Mouse (Mus musculus) c-Kit-positive CD71-positive TER-119-positive erythroid progenitor cells, embryonic 14.5 days (primary cell): ENCODE measurements around the gene Gm7735.
"Not testable (repeated sequence)": the region's sequence is repeated elsewhere in the genome, so short reads cannot be mapped to it uniquely, and the experiment has no call there.

Experiments
- DNase-seq: peaks from one replicate; pipeline ENCODE4 v3.0.0-alpha.2; 2013; ENCODE audit warnings: low spot score

The Gm7735 gene

DNA sequence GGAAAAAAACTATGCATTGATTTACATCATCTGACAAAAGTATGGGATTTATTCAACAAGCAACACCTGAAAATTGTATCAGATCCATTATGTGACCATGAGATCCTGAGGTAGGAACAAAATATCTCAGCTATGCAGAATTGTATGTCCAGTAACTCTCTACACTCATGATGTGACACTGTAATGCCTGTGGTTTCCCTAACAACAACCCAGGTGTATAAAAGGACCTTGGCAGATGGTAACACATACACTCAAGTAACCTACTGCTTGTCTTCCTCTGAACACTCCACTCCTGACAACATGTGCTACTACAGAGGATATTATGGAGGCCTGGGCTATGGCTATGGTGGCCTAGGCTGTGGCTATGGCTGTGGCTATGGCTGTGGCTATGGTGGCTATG, at the start of gene Gm7735:
Gm7735 (plus strand) TSS at position 301 of the 400 bp plus-strand sequence.
- not testable (repeated sequence) for DNase-seq

DNA sequence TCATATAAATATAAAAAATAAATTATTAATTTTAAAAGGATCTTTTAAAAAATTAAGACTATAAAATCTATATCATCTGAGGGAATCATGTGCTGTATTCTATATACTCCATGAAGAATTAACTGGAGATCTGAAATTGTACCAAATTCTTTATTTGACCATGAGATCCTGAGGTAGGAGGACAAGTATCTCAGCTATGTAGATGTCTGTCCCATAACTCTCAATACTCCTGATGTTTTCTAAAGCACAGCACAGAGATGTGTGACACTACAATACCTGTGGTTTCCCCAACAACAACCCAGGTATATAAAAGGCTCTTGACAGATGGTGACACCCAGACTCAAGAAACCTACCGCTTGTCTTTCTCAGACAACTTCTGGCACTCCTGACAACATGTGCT, 28.7 kb upstream of the Gm7735 start, which contains the start of gene Gm6358:
Gm6358 (plus strand) TSS at position 301 of the 400 bp plus-strand sequence.
- no peak for DNase-seq

DNA sequence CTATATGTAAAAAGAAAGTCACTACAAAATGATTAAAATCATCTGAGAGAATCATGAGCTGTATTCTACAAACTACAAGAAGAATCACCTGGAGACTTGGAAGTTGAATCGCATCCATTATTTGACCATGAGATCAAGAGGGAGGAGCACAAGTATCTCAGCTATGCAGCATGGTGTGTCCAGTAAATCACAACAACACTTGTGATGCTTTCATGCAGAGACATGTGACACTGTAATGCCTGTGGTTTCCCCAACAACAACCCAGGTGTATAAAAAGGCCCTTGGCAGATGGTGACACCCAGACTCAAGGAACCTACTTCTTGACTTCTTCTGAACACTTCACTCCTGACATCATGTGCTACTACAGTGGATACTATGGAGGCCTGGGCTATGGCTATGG, 18.5 kb upstream of the Gm7735 start, which contains the start of gene Gm10061:
Gm10061 (plus strand) TSS at position 301 of the 400 bp plus-strand sequence.
- no peak for DNase-seq

DNA sequence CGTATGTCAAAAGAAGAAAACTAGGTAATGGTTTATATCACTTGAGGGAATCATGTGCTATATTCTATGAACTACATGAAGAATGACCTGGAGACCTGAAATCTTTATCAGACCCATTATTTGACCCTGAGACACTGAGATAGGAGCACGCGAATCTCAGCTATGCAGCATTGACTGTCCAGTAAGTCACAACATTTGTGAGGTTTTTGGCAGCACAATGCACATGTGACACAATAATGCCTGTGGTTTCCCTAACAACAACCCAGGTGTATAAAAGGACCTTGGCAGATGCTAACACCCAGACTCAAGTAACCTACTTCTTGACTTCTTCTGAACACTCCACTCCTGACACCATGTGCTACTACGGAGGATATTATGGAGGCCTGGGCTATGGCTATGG, 11.6 kb upstream of the Gm7735 start, which contains the start of gene Gm9789:
Gm9789 (plus strand) TSS at position 301 of the 400 bp plus-strand sequence.
- no peak for DNase-seq

GRCm38 (mm10) chr16:89174435-89174834, 5.1 kb downstream of the Gm7735 start, which contains the start of gene 1110057P08Rik:
Gene 1110057P08Rik, plus strand, starts transcription at chr16:89174735.
- DNase-seq: no peak

DNA sequence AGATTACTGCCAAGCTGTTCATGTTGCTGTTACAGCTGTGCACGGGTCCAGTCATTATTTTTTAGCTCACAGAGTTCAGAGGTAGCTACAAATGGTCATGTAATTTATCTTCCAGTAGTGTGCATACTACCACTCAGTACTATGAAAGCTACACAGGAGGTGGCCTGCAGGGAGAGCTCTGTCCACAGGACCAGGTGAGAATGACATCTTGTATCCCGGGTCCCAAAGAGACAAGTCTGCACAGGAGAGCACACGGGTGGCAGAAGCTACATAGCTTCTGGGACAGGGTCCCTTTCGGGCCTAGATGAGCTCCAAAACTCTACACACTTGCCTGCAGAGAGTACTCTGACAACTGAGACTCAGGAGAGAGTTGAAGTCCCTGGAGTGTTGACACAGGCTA, 19.3 kb downstream of the Gm7735 start:
- no peak for DNase-seq

GRCm38 (mm10) chr16:89205561-89205960, 36.3 kb downstream of the Gm7735 start, which contains the start of gene Krtap20-2:
Gene Krtap20-2, plus strand, starts transcription at chr16:89205861.
- no peak for DNase-seq
